17 mouse cellular contexts compared by ENCODE assay signal in genomic region chr6:40430878-40431277, GRCm38 (mm10). TPM values are rescaled to one million over a fixed set of nuclear protein-coding genes. Genes with fewer than 3 reads are reported as not detected.
DNase-seq lines count a peak whose midpoint lies in the region; ATAC-seq lines count a peak whose summit lies in the region.
"Had no signal": no experiment of that assay in that cellular context is flagged by ENCODE, and none has a peak within 500 bp of the region (broad histone marks: within the 10 kb centered on the region; RNA-seq: fewer than 3 reads in every experiment).

No protein-coding gene starts in this region.

- H3K27me3 ChIP-seq in hindbrain, embryonic 14.5 days (ENCODE audit: control insufficient read depth, insufficient read depth, low read length): no peaks in the 10 kb centered on the region
- no peaks in the 10 kb centered on the region for H3K27me3 ChIP-seq in hindbrain, embryonic 16.5 days (replicated peaks; ENCODE audit: control insufficient read depth, insufficient read depth, low read length)
- no peaks in the 10 kb centered on the region for H3K27me3 ChIP-seq in intestine, embryonic 15.5 days (replicated peaks)

- ATAC-seq in hindbrain, embryonic 14.5 days (ENCODE audit: low FRiP score): no peak
- ATAC-seq in hindbrain, embryonic 16.5 days: no peak
- ATAC-seq in intestine, embryonic 15.5 days: 0 out of 2 replicates have a peak, but pooled peaks have one; percentile 1

- no peak overlapping the region for H3K27ac ChIP-seq in hindbrain, embryonic 14.5 days
- no peak overlapping the region for H3K27ac ChIP-seq in hindbrain, embryonic 16.5 days (ENCODE audit: low read depth, low read length)
- no peak overlapping the region for H3K27ac ChIP-seq in intestine, embryonic 15.5 days
- H3K27ac ChIP-seq: limb, embryonic 10.5 days had no signal

- H3K9ac ChIP-seq in hindbrain, embryonic 14.5 days: no peak overlapping the region
- H3K9ac ChIP-seq in hindbrain, embryonic 16.5 days (ENCODE audit: low read depth, low read length): no peak overlapping the region
- no peak overlapping the region for H3K9ac ChIP-seq in intestine, embryonic 15.5 days

- peaks cover 32% of the 10 kb centered on the region for H3K4me1 ChIP-seq in hindbrain, embryonic 14.5 days (replicated peaks; ENCODE audit: control insufficient read depth, insufficient read depth, low read length)
- peaks cover 32% of the 10 kb centered on the region for H3K4me1 ChIP-seq in hindbrain, embryonic 16.5 days (ENCODE audit: control insufficient read depth, insufficient read depth, low read depth, low read length)
- H3K4me1 ChIP-seq in intestine, embryonic 15.5 days (replicated peaks): peaks cover 7% of the 10 kb centered on the region

- no peak for DNase-seq in hindbrain, embryonic 14.5 days (ENCODE audit: low spot score)
- DNase-seq in MN1 (ENCODE audit: low spot score): peak; percentile 30
- DNase-seq in cerebellum, adult 8-10 months: peak; percentile 62
- no peak for DNase-seq in adrenal gland, postnatal 25 days
- no peak for DNase-seq in urinary bladder, postnatal 14 days (ENCODE audit: low spot score)
- no peak for DNase-seq in lung, postnatal 10 days
- DNase-seq: gastrocnemius, postnatal 25 days; kidney, adult 11 months; thymus, postnatal 36 days had no signal

- H3K4me3 ChIP-seq in hindbrain, embryonic 14.5 days (replicated peaks; ENCODE audit: low read length): no peak overlapping the region
- H3K4me3 ChIP-seq in hindbrain, embryonic 16.5 days (ENCODE audit: low read length): no peak overlapping the region
- H3K4me3 ChIP-seq in intestine, embryonic 15.5 days (replicated peaks): no peak overlapping the region
- H3K4me3 ChIP-seq: erythroblast, embryonic 14.5 days; limb, embryonic 10.5 days had no signal

- H3K36me3 ChIP-seq in hindbrain, embryonic 14.5 days (replicated peaks; ENCODE audit: control insufficient read depth, insufficient read depth): no peaks in the 10 kb centered on the region
- no peaks in the 10 kb centered on the region for H3K36me3 ChIP-seq in hindbrain, embryonic 16.5 days (ENCODE audit: control insufficient read depth, insufficient read depth, low read length)
- H3K36me3 ChIP-seq in intestine, embryonic 15.5 days: no peaks in the 10 kb centered on the region
- H3K36me3 ChIP-seq: limb, embryonic 10.5 days had no signal

- H3K4me2 ChIP-seq in hindbrain, embryonic 14.5 days (replicated peaks): 0 out of 2 replicates have a peak overlapping the region, but pooled peaks have one; percentile 1
- no peak overlapping the region for H3K4me2 ChIP-seq in hindbrain, embryonic 16.5 days (ENCODE audit: low read length)
- H3K4me2 ChIP-seq in intestine, embryonic 15.5 days (replicated peaks): no peak overlapping the region

- no peaks in the 10 kb centered on the region for H3K9me3 ChIP-seq in hindbrain, embryonic 14.5 days (ENCODE audit: control insufficient read depth, low read length)
- no peaks in the 10 kb centered on the region for H3K9me3 ChIP-seq in hindbrain, embryonic 16.5 days (ENCODE audit: control insufficient read depth, low read length)
- no peaks in the 10 kb centered on the region for H3K9me3 ChIP-seq in intestine, embryonic 15.5 days
- H3K9me3 ChIP-seq: limb, embryonic 10.5 days had no signal

- 71% methylated on average over 3 of the region's 3 CpGs for WGBS in hindbrain, embryonic 14.5 days
- 62% methylated on average over 3 of the region's 3 CpGs for WGBS in hindbrain, embryonic 16.5 days
- 66% methylated on average over 3 of the region's 3 CpGs for WGBS in intestine, embryonic 15.5 days

RNA-seq across cellular contexts. Expression of gene E330009J07Rik, which starts 5.1 kb away (rescaled TPM):
- 19.9 and 23.2 TPM in 2 replicates for polyA plus RNA-seq in hindbrain, embryonic 14.5 days (2014; fragmentation: Nextera tagmentation; extraction: Ambion mirVana)
- polyA plus RNA-seq in hindbrain, embryonic 16.5 days (2015; fragmentation: Nextera tagmentation; extraction: Ambion mirVana): 12.8 and 16.7 TPM in 2 replicates
- 8.8 and 9.5 TPM in 2 replicates for polyA plus RNA-seq in intestine, embryonic 15.5 days (2015; fragmentation: Nextera tagmentation; extraction: Ambion mirVana)
- 16.3 and 21.1 TPM in 2 replicates for total RNA-seq in adrenal gland, postnatal 25 days (2021)
- polyA plus RNA-seq: erythroblast, embryonic 14.5 days had no signal

RNA-seq across cellular contexts. Expression of gene Wee2, which starts 8.0 kb away (rescaled TPM):
- polyA plus RNA-seq in hindbrain, embryonic 14.5 days (2014; fragmentation: Nextera tagmentation; extraction: Ambion mirVana): 0.13 and 0.17 TPM in 2 replicates
- 0.31 and 0.37 TPM in 2 replicates for polyA plus RNA-seq in hindbrain, embryonic 16.5 days (2015; fragmentation: Nextera tagmentation; extraction: Ambion mirVana)
- 0.05 and 0.14 TPM in 2 replicates for polyA plus RNA-seq in intestine, embryonic 15.5 days (2015; fragmentation: Nextera tagmentation; extraction: Ambion mirVana)
- total RNA-seq in adrenal gland, postnatal 25 days (2021): not detected in 2 replicates
- total RNA-seq: adrenal gland, postnatal 14 days; gastrocnemius, postnatal 25 days; layer of hippocampus, adult 18-20 months had no signal
- polyA plus RNA-seq: erythroblast, embryonic 14.5 days; heart, embryonic 16.5 days; liver, embryonic 16.5 days had no signal

RNA-seq across cellular contexts. Expression of gene Ssbp1, which starts 40.3 kb away (rescaled TPM):
- 78.7 and 85.7 TPM in 2 replicates for polyA plus RNA-seq in hindbrain, embryonic 14.5 days (2014; fragmentation: Nextera tagmentation; extraction: Ambion mirVana)
- 90.2 and 90.6 TPM in 2 replicates for polyA plus RNA-seq in hindbrain, embryonic 16.5 days (2015; fragmentation: Nextera tagmentation; extraction: Ambion mirVana)
- polyA plus RNA-seq in intestine, embryonic 15.5 days (2015; fragmentation: Nextera tagmentation; extraction: Ambion mirVana): 157 and 160 TPM in 2 replicates
- 57.1 and 69.2 TPM in 2 replicates for total RNA-seq in adrenal gland, postnatal 25 days (2021)

Comparison
In these comparisons a context has a peak if more than half of its experiments do, and no peak if none do; other contexts are left out.
1. DNase-seq: peak in MN1 (single experiment) and cerebellum, adult 8-10 months (single experiment); none in hindbrain, embryonic 14.5 days (single experiment), adrenal gland, postnatal 25 days (single experiment), urinary bladder, postnatal 14 days (single experiment) and lung, postnatal 10 days (single experiment).